Mouse (Mus musculus) liver, embryonic 14.5 days (tissue): Measurements from ENCODE around the gene Rac2. TPM values are rescaled to one million over a fixed set of nuclear protein-coding genes. Genes with fewer than 3 reads are reported as not detected.

ENCODE experiments used
- ATAC-seq: fragments of 200-750 bp; cut with Nextera tagmentation; 2 replicates; pipeline ENCODE4 v1.8.0; 2017; ENCODE audit warnings: moderate number of reproducible peaks, mild to moderate bottlenecking, moderate library complexity; ENCODE audit not compliant: insufficient read depth
- DNase-seq, 3 experiments: peaks; one replicate each; pipeline ENCODE4 v3.0.0-alpha.2; 2012 to 2013; ENCODE audit warnings: low read depth in 3 of 3, low spot score in 3 of 3
- H3K27ac ChIP-seq: fragments of 300-500 bp; sonication (generic); 2 replicates; pipeline ENCODE4 v1.5.1; 2014; ENCODE audit warnings: moderate library complexity, mild to moderate bottlenecking, control low read depth, inconsistent platforms
- H3K27me3 ChIP-seq: fragments of 300-500 bp; sonication (generic); 2 replicates; pipeline ENCODE4 v1.6.1; 2014; ENCODE audit warnings: mild to moderate bottlenecking, low read length, moderate library complexity; ENCODE audit not compliant: control insufficient read depth, insufficient read depth
- H3K36me3 ChIP-seq: fragments of 300-500 bp; sonication (generic); replicated peaks from 2 replicates; pipeline ENCODE4 v1.6.1; 2014; ENCODE audit warnings: low read depth; ENCODE audit not compliant: control insufficient read depth, insufficient read depth
- H3K4me1 ChIP-seq, 2 experiments: fragments of 200-500 bp in 1 of 2; fragments of 300-500 bp in 1 of 2; sonication (generic) in 1 of 2; replicated peaks; 2 replicates each; pipeline ENCODE4 v1.6.1; 2012 to 2014; ENCODE audit warnings: antibody characterized with exemption in 1 of 2, inconsistent platforms in 1 of 2, low read length in 1 of 2; ENCODE audit not compliant: control insufficient read depth in 2 of 2, insufficient read depth in 2 of 2
- H3K4me2 ChIP-seq: fragments of 300-500 bp; sonication (generic); 2 replicates; pipeline ENCODE4 v1.6.1; 2014; ENCODE audit warnings: low read depth, mild to moderate bottlenecking, control low read depth, moderate library complexity
- H3K4me3 ChIP-seq, 2 experiments: fragments of 200-500 bp in 1 of 2; fragments of 300-500 bp in 1 of 2; sonication (generic) in 1 of 2; 2 replicates each; pipeline ENCODE4 v1.5.1; 2012 to 2014; ENCODE audit warnings: low read depth in 2 of 2, low read length in 2 of 2, mild to moderate bottlenecking in 2 of 2, control low read depth in 1 of 2, inconsistent platforms in 1 of 2, moderate library complexity in 1 of 2; ENCODE audit not compliant: insufficient read depth in 1 of 2
- H3K9ac ChIP-seq: fragments of 300-500 bp; sonication (generic); replicated peaks from 2 replicates; pipeline ENCODE4 v1.6.1; 2014; ENCODE audit warnings: mild to moderate bottlenecking, control low read depth, moderate library complexity
- H3K9me3 ChIP-seq: fragments of 300-500 bp; sonication (generic); 2 replicates; pipeline ENCODE4 v1.6.1; 2016; ENCODE audit warnings: low read length, mixed read lengths; ENCODE audit not compliant: control insufficient read depth
- CTCF ChIP-seq: IDR thresholded peaks from 2 replicates; pipeline ENCODE4 v1.5.1; 2016; ENCODE audit warnings: antibody characterized with exemption, low read depth, control low read depth
- EP300 ChIP-seq: IDR thresholded peaks from 2 replicates; pipeline ENCODE4 v1.6.1; 2016; ENCODE audit warnings: antibody characterized with exemption, low read depth
- WGBS: fragments of 180-500 bp; shearing (Covaris S2); extraction: QIAGEN DNeasy Blood & Tissue Kit; methylation state at CpG from one replicate; pipeline ENCODE4 v1.1.7; 2014; ENCODE audit not compliant: insufficient replicate concordance; 5-methylcytosine and 5-hydroxymethylcytosine counted together
- polyA plus RNA-seq, 2 experiments: library from polyadenylated mRNA; depleted of rRNA in 1 of 2; stranded (reverse) in 1 of 2; unstranded in 1 of 2; fragments of >200 nt; fragmentation: Nextera tagmentation in 1 of 2; extraction: Ambion mirVana in 1 of 2; gene quantifications; 2 replicates each; pipeline versions ENCODE4 v1.2.1 to v1.2.3; 2012 to 2014

The Rac2 gene
- polyA plus RNA-seq, 2 experiments: 57.5 to 117 TPM

- Histone ChIP-seq H3K9ac (no peak overlapping the region), H3K27ac (no peak overlapping the region), H3K4me1 (peaks cover 0 to 3% of the 10 kb centered on the region in 2 experiments; a peak in 1 of 4 replicates), H3K4me3 (no peak overlapping the region), H3K36me3 (no peaks in the 10 kb centered on the region), H3K4me2 (no peak overlapping the region), H3K27me3 (no peaks in the 10 kb centered on the region), H3K9me3 (no peaks in the 10 kb centered on the region)
- TF ChIP-seq CTCF (no peak), EP300 (no peak)
- WGBS: 42% methylated on average over 6 of the region's 6 CpGs
- DNase-seq (no peak), ATAC-seq (no peak)
Observed at GRCm38 (mm10) chr15:78599124-78599523, 26.5 kb upstream of the Rac2 start.

DNA sequence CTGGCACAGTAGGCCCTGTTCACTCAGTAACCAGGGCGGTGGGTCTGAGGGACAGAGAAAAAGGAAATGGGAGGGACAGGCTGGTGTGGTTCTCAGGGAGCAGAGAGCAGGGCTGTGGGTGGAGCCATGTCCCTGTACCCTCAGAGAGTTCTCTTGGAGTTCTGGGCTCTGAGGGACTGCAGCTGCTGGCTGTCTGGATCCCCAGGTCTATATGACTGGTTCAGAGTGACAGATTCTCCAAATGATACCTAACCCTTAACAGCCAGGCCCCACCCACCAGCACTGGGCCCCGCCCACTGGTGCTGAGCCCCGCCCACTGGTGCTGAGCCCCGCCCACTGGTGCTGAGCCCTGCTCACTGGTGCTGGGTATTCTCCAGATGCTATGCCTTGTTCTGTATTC is 25.1 kb upstream of the Rac2 start:
- WGBS: 9% methylated on average over 4 of the region's 4 CpGs
- Histone ChIP-seq H3K36me3 (no peaks in the 10 kb centered on the region), H3K27ac (no peak overlapping the region), H3K9ac (no peak overlapping the region), H3K4me1 (peaks cover 0 to 3% of the 10 kb centered on the region in 2 experiments; a peak in 1 of 4 replicates), H3K27me3 (no peaks in the 10 kb centered on the region), H3K4me3 (peak overlapping the region; percentile 29 to 51), H3K4me2 (no peak overlapping the region), H3K9me3 (no peaks in the 10 kb centered on the region)
- peak; percentile 41; the same call in 1 of the 2 replicates for ATAC-seq
- no peak for DNase-seq
- TF ChIP-seq EP300 (no peak), CTCF (no peak)

- Histone ChIP-seq H3K9me3 (no peaks in the 10 kb centered on the region), H3K4me1 (peaks cover 0 to 3% of the 10 kb centered on the region in 2 experiments; a peak in 1 of 4 replicates), H3K9ac (no peak within 1 kb of the TSS), H3K4me2 (peak within 1 kb of the TSS; percentile 11; the same call in 1 of the 2 replicates), H3K36me3 (no peaks in the 10 kb centered on the region), H3K4me3 (peak within 1 kb of the TSS; percentile 29 to 51), H3K27me3 (no peaks in the 10 kb centered on the region), H3K27ac (no peak within 1 kb of the TSS)
- ATAC-seq: no peak
- no peak for DNase-seq
- WGBS: 15% methylated on average over 7 of the region's 7 CpGs
- TF ChIP-seq EP300 (no peak), CTCF (no peak)
Observed at GRCm38 (mm10) chr15:78596914-78597313, 24.3 kb upstream of the Rac2 start, which contains the start of gene Cyth4. TSS of gene Cyth4 (plus strand) at chr15:78597047.

DNA sequence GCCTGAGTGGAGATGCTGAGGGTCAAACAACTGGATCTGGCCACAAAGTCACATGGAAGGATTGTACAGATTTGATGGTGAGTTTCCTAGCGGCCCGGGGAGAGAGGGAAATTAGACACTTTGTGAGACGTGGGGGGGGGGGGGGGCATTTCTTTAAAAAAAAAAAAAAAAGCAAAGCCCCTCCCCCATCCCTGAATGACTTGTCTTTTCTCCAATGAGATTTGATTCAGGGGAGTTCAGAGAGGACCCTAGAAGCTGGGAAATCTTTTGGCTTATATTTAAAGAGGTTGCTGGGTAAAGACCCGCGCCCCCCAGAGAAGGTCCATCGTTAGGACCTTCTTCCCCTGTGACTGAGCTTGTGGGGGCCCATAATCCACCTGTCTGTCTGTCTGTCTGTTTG is 23.9 kb upstream of the Rac2 start:
- H3K27ac ChIP-seq: no peak overlapping the region
- 25% methylated on average over 6 of the region's 6 CpGs for WGBS

GRCm38 (mm10) chr15:78595468-78595867 is 22.9 kb upstream of the Rac2 start:
- Histone ChIP-seq H3K36me3 (no peaks in the 10 kb centered on the region), H3K27ac (no peak overlapping the region), H3K9ac (no peak overlapping the region), H3K4me1 (peaks cover 0 to 3% of the 10 kb centered on the region in 2 experiments; a peak in 1 of 4 replicates), H3K27me3 (no peaks in the 10 kb centered on the region), H3K4me2 (no peak overlapping the region), H3K4me3 (no peak overlapping the region), H3K9me3 (no peaks in the 10 kb centered on the region)
- 57% methylated on average over 5 of the region's 5 CpGs for WGBS
- TF ChIP-seq CTCF: peak; percentile 57
- TF ChIP-seq EP300: no peak
- ATAC-seq (no peak), DNase-seq (no peak)

More for the DNA sequence above, 23.9 kb upstream of the Rac2 start:
- TF ChIP-seq CTCF (no peak), EP300 (no peak)
- Histone ChIP-seq H3K4me1 (peaks cover 0 to 3% of the 10 kb centered on the region in 2 experiments; a peak in 1 of 4 replicates), H3K27me3 (no peaks in the 10 kb centered on the region), H3K4me2 (no peak overlapping the region), H3K9me3 (no peaks in the 10 kb centered on the region), H3K36me3 (no peaks in the 10 kb centered on the region), H3K9ac (no peak overlapping the region), H3K4me3 (no peak overlapping the region)
- ATAC-seq (no peak), DNase-seq (no peak)
